Mouse (Mus musculus) frontal cortex, adult (tissue): ENCODE results near the gene Eng.

ENCODE experiments used
- ATAC-seq: cut with Nextera tagmentation; 2 replicates; pipeline ENCODE4 v1.9.2; 2017; ENCODE audit warnings: mild to moderate bottlenecking, moderate library complexity, mixed read lengths; ENCODE audit not compliant: low TSS enrichment

Eng gene

DNA sequence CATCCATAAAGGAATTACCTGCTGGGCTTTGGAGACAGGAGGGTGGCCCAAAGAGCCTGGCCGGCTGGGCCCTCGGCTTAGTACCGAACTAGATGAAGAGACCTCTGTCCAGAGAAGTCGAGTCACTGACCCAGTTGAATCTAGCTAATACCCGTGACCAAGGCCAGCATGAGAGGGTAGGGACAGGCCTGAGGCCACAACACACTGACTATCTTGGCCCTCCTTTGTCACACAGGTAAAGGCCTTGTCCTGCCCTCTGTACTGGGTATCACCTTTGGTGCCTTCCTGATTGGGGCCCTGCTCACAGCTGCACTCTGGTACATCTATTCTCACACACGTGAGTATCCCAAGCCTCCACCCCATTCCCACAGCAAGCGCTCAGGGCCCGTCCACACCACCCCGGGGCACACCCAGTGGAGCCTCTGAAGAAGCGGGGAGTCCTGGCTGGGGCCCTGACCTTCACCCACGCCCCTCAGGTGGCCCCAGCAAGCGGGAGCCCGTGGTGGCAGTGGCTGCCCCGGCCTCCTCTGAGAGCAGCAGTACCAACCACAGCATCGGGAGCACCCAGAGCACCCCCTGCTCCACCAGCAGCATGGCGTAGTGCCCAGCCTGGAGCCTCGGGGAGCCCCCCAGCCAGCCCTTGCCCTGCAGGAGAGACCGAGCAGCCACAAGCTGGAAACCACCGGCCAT lies 34.7 kb downstream of the Eng start:
- no peak for ATAC-seq

DNA sequence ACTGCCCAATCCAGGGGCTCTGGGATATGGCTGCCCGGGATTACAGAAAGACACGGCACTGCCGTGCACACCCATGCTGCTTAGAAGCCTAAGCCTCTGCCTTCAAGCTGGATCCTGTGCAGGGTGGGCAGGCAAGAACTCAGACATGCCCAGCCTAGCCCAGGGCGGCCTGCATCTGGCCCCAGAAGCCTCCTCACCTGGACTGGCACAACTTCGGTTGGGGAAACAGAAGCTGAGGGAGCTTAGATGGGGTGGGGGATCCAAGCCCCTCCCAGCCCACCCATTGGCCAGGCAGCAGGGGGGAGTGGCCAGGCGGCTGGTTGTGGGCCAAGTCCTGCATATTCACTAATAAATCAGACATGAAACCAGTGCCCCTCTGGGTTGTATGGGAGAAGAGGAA lies 35.4 kb downstream of the Eng start:
- ATAC-seq = no peak

DNA sequence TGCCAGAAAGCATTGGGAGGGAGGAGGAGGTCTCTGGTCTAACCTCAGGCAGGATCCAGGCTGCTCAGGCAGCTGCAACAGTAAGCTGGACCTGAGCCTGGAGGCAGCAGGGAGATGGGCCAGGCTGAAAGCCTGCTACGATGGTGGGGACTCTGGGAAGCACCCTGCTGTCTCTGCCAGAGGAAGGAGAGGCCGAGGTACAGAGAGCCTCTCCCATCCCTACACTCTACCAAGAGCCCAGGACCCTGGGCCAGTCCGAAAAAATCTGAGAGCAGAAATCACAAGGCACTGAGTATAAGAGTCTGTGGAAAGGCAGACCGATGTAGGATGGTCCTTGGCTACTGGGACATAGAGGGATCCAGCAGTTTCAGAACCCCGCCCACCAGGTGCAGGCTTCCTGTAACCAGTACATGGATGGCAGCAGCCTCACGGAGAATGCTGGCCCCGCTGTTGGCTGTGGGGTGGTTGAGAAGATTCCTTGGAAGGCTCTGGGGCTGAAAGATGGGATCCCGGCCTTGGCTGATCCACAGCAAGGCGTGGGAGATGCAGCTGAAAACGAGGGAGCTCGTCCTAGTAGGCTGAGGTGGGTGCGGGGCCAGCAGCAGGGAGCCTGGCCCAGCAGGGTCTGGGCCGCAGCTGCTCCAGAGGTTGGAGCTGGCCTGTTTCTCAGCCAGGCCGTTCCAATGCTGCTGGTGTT lies 36.5 kb downstream of the Eng start:
- ATAC-seq = no peak

DNA sequence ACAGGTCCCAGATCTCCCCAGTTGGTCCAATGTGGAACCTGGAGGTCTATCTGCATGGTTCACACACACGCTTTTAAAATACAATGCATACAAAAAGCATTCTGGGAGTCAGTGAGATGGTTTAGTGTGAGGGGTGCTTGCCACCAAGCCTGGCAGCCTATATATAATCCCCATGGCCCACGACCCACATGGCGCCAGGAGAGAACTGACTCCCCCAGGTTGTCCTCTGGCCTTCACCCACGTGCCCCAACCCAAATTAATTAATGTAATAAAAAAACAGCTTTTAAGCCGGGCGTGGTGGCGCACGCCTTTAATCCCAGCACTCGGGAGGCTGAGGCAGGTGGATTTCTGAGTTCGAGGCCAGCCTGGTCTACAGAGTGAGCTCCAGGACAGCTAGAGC lies 37.3 kb downstream of the Eng start:
- no peak for ATAC-seq

DNA sequence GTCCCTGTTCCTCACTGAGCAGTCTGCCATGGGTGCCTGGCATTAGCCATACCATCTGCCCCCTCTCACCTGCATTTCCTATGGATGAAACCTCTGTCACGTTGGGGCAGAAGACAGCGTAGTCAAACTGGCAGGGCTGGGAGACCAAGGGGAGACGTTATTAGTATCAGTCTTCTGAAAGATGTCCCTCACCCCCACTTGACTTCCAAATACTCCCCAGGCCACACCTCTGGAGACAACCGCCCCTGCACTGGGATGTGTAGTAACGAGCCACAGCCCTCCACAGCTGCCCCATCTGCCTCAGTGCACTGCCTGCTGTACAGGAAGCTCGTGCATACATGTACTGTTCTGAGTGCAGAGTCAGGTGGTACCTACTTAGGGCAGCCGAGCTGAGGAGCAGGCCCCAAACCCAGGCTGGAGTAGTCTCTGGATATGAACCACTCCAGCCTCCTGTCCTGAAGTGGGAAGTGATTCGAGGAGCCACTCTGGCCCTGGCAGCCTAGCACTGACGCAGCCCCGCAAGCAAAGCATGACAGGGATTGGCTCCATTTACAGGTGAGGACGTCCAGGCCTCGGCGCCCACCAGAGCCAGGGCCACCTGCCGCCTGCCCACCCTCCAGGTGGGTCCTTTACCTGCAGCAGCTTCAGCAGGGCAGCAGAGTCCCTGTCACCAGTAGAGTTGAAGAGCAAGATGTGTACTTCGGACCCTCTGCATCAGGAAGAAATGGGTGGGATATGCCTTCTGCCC lies 38.5 kb downstream of the Eng start:
- ATAC-seq = no peak

DNA sequence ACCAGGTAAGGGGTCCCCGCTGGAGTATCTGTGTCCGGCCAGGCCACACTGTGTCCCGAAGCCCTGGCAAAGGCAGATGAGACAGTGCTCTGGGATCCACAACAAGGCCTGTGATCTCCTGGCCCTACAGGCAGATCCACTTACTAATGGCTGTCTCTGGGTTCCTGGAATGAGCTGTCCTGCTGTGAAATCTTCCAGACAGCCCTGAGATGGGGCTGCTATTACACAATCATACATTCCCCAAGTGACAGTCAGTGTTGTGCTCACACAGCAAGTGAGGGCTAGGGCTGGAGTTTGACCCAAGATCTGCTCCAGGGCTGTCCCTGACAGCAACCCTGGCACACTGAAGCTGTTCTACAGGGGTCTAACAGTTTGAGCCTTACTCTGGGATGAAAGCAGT lies 39.4 kb downstream of the Eng start:
- no peak for ATAC-seq

DNA sequence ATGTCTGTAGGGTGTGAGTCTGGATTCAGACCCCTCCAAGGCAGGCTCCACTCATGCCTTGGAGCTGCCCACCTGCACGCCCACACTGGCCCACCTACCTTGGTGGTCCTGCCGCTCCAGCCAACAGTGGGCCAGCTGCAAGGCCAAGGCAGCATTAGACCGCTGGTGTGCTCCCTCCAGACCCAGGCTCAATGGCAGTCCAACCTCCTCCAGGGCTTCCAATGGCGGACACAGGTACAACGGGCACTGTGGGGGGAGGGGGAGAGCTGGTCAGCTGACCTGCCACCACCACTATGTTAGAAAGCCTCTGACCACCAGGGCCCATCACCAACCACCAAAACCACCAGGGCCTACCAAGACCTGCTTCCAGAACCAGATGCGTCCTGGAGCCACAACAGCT lies 40.2 kb downstream of the Eng start:
- ATAC-seq = no peak

DNA sequence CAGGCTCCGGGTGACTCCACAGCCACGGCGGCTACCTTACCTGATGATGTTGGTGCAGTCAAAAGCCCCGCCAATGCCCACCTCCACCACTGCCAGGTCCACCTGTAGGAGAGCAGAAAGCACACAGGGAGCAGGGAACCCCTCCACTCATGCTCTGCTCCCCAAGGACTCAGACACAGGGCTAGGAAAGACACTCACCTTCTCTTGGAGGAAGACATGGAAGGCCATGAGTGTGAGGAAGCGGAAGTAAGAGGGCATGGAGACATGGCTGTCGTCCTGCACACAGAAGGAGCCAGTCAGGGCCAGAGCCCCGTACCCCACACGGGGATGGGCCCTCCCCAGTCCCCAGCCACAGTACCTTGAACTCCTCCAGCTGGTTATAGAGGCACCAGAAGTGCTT lies 41.2 kb downstream of the Eng start:
- ATAC-seq = no peak

DNA sequence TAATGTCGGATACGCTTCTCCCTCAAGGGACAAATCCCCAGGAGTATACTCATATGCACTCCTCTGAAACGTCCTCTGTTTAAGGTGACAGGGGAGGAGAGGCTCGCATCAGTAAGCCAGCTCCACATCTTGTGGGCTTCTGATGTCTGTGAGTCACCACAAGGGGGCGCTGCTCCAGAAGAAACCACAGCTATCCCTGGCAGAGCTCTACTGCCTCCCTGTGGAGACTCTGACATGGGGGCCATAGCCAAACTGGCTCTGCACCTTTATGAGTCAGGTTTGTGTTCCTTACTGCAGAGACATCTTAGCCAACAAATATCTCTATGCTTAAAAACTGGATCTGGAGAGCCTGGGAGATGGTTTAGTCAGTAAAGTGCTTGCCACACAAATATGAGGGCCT lies 43.0 kb downstream of the Eng start:
- ATAC-seq = peak; percentile 57

DNA sequence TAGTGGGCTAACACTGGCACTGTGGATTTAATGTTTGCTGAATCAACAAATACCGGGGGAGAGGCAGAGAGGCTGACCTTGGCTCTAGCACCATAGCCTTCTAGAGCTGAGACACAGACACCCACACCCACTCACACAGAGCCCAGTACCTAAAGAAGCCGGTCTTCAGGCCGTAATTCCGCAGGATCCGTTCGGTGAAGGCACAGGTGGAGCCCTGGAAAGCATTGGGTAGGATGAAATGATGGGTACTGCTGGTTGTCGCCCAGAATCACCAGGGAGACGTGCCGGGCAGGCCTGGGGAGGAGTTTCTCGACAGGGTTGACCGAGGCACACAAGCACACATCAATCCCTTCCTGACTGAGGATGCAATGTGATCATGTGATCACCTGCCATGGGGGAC lies 44.6 kb downstream of the Eng start:
- no peak for ATAC-seq

DNA sequence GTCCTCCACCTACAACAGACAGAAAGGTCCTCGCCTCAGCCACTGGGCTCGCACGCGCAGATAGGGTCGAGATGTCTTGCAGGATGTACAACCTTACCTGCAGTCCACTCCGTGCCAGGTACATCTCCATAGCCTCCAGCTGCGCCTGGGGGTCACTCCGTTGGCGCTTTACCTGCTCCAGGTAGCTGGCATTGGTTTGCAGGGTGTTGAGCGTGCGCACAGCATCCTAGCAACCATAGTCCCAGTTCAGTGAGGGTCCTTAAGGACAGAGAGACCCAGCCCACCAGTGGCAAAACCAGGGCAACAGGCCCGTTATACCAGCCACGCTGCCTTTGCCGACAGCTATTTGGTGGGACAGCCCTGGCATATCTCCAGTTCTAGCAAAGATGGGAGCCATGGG lies 46.1 kb downstream of the Eng start:
- no peak for ATAC-seq

DNA sequence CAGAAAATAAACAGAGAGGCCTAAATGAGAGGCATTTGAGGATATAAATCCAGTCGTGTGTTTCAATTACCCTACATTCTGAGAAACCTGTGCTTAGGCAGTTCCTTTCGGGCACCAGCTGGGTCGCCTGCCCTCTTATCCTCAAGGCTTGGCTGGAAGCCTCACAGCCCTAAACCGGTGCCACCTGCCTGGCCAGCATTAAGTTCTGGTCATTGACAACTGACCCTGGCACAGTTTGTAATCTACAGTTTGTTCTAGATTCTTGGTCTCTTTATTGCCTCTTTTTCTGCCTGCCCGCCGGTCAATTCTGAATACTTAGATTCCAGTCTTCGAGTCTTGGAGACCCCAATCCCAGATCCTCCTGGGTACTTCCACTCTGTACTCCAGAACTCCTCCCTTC lies 46.9 kb downstream of the Eng start:
- no peak for ATAC-seq

DNA sequence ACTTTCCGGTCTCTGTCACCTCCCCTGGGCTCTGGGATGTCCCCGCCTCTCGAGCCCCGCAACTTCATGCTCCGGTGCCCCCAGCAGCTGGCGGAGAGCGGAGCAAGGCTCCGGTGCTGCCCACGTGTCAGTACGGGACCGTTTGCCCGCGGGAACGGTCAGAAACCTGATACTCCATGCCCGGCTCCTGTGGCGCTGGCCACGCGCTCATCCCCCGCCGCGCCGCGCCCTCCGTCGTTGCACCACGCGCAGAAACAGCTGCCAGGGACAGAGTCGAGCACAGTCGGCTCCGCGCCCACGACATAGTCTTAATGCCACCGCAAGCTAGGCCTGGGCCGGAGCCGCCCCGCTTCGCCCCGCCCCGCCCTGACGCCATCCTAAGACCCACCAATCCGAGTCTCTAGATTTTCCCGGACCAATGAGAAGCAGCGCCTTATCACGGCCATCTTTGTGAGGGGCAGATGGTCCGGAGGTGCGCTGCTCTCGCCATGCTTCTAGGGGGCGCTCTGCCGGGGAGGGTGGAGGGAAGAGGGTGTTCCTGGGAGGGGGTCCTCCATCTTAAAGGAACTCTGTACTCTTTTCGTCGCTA lies 47.5 kb downstream of the Eng start:
- ATAC-seq = peak; percentile 97

DNA sequence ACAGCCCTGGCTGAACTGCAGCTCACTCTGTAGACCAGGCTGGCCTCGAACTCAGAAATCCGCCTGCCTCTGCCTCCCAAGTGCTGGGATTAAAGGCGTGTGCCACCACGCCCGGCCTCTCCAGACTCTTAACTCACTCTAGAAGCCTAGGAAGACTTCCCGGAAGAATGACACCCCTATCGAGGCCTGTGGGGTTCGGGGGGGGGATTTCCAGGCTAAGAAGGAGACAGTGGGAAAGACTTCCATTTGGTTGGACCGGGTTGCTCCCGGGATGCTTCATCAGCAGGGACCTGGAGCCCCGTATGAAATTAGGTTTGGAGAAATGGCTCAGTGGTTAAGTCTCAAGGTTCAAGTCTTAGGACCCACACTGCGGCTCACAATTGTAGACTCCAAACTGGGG lies 48.3 kb downstream of the Eng start:
- ATAC-seq = no peak

DNA sequence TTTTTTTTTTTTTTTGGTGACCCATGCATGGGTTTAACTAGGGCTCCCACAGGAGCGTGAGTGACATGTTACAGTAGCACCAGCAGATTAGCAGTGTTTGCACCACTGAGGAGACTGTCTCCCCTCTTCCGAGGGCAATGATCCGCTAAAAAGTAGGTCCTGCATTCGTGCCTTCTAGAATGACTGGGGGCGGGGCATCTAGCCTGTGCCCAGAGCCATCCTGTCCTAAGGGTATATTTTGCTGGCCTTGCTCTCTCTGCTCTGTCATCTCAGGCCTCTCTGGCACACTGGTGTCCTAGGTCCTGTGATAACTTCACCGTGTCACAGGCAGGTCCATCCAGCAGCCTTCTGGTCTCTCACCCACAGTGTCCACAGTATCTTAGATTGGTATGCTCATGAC lies 53.3 kb downstream of the Eng start:
- ATAC-seq = no peak

DNA sequence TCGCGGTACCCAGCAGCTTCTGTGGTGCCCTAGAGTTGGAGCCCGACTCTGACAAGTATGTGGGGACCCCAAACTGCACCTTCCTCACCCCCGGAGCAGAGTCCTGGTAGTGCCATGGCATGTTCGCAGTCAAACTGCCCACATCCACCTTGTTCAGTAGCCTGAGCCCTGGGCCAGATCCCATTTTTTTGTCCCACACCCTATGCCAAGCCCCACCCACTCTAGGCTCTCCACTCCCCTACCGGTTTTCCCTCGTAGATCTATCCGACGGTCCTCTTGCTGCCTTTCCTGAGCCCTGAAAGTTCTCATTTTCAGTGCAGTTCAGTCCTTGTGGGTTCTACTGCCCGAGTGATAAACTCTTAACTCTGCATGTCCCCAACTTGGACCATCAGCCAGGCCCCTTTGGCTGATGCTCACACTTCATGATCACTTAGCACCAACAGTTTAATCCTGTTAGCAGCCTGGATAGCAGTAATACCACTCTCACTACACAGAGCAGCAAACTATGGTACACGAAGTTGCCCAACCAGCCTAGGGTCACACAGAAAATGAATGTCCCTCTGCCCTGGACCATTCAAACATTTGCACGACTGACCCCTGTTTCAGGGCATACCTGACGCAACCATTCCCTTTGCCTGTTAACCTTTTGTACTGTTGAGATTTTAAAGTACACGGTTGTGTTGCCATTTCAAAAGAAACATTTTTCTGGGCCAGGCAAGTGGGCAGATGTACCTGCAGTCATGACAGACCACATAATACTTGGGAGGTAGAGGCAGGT lies 54.8 kb downstream of the Eng start:
- ATAC-seq = no peak

DNA sequence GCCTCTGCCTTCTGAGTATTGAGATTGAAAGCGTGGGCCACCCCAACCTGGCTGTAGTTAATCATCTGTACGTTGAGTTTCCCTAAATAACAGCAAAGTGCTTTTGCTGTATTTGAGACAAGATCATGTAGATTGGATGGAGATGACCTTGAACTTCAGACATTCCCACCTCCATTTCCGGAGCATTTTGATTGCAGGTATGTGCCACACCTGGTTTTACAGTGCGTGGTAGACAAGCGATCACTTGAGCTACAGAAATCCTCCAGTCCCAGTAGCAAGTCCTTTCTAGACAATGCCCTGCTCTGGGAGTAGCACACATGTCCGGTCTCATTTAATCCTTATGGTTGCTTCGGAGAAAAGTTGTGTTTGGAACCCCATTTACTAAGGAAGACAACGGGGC lies 56.7 kb downstream of the Eng start:
- ATAC-seq = no peak

DNA sequence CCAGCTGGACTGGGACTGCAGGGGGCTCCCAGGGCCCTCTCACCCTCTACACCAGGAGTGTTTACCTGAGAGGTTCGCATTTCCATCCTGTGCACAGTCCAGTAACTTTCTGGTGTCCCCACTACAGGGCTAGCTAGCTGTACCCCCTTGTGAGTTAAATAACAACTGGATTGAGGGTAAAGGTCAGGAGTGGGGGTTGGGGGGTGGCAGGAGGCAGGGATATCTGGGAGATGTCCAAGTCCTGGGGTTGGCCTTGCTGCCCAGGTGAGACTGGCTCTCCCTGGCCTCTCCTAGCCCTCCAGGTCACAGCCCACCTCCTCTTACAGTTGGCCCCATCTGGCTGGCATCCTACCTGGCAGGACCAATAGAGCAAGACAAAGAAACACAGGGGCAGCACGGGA lies 57.6 kb downstream of the Eng start, which contains the start of gene Fpgs:
Gene Fpgs (minus strand): TSS at position 125 of the 401 bp plus-strand sequence.
- no peak for ATAC-seq

DNA sequence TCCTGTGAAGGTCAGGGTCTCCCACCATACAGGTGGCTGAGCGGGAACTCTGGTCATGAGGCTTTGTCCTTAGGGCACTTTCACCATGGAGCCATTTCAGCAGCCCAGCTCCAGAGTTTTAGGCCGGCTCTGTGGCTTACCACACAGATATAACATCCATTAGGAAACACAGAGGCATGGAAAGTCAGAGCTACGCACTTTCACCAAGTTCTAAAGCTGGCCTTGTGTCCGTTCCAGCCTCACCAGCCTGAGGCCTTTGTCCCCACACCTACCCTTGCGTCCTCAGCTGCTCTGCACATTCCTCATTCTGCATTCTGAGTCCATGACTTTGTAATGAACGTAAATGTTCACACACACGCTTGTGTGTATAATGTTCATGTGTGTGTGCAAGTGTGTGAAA lies 58.6 kb downstream of the Eng start:
- ATAC-seq = no peak

DNA sequence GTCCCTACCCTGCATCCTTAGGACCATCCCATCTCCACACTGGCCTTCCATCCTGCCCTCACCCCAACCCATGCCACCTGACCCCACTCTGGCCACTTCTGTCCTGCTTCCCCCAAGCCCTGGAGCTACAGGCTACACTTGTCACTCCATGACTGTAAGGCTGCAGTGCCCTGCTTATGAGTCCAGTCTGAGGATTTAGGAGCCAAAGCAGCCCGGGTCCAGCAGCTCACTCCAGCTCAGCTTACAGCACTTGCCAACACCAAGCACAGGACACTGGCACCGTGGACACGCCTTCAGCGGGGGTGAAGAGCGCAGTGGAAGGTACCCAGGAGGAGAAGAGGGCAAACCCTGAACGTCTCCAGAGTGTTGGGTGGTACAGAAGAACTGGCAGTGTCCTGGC lies 60.6 kb downstream of the Eng start:
- no peak for ATAC-seq

DNA sequence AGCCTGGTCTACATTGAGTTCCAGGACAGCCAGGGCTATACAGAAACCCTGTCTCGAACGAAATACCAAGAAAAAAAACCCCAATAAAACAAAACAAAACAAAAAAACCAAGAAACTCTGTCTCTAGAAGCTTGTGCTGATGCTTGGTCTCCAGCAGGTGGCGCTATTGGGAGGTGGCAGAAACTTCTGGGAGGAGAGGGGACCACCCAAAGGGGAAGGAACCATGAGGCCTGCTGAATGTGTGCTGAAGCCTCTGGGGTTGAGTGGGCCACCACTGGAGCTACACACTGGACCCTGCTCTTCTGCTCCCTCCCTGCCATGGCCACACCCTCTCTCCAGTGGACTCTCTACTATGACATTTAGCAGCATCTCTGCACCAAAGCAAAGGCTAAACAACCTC lies 62.2 kb downstream of the Eng start:
- no peak for ATAC-seq
